6 mouse cellular contexts compared by ENCODE assay signal in genomic region chr6:20739095-20739494, GRCm38 (mm10).
"Had no signal": no experiment of that assay in that cellular context is flagged by ENCODE, and none has a peak within 500 bp of the region (broad histone marks: within the 10 kb centered on the region; RNA-seq: fewer than 3 reads in every experiment).

No protein-coding gene starts in this region.

- DNase-seq: lung, adult 2 months; lung, postnatal 36 days; midbrain, embryonic 14.5 days; thymus, adult 2 months; thymus, postnatal 25 days had no signal

- ATAC-seq: lung, postnatal 0 days had no signal
